Mouse (Mus musculus) heart, postnatal 10 days (tissue): Measurements from ENCODE around the gene Ube2cbp. TPM values are rescaled to one million over a fixed set of nuclear protein-coding genes. Genes with fewer than 3 reads are reported as not detected.
A peak's percentile ranks its signal among the peaks of the same experiment; 100 is the strongest.

Source experiments
- DNase-seq, 2 experiments: peaks; one replicate each; pipeline ENCODE4 v3.0.0; 2021
- intact Hi-C: fragments of 180-260 bp; cut with DNase I; formaldehyde crosslinking; loops from one replicate; pipeline ENCODE4 v1.15.1; 2025
- total RNA-seq, 2 experiments: library from RNA; stranded (reverse); gene quantifications; 2 replicates each; pipeline ENCODE4 v1.2.3; 2021

The Ube2cbp gene
- 1 to 10 TPM; 1.9 to 2.7 TPM for total RNA-seq

- peak; percentile 89 to 91 for DNase-seq
- intact Hi-C loops = no loop called here
Observed at GRCm38 (mm10) chr9:86464151-86465105, at the start of gene Ube2cbp. Ube2cbp (minus strand) TSS chr9:86464950.

GRCm38 (mm10) chr9:86514390-86514789, 49.6 kb upstream of the Ube2cbp start:
- no peak for DNase-seq
- intact Hi-C loops = no loop called here

- peak in 1 of 2 experiments; percentile 8 for DNase-seq
- intact Hi-C loops = no loop called here
Observed at GRCm38 (mm10) chr9:86513733-86514132, 49.0 kb upstream of the Ube2cbp start.

- no peak for DNase-seq
- intact Hi-C loops = no loop called here
Observed at GRCm38 (mm10) chr9:86507437-86507836, 42.7 kb upstream of the Ube2cbp start.

GRCm38 (mm10) chr9:86499083-86499482, 34.3 kb upstream of the Ube2cbp start:
- intact Hi-C loops = no loop called here

GRCm38 (mm10) chr9:86496261-86496660, 31.5 kb upstream of the Ube2cbp start:
- intact Hi-C loops = no loop called here
- no peak for DNase-seq

More at GRCm38 (mm10) chr9:86499083-86499482, 34.3 kb upstream of the Ube2cbp start:
- no peak for DNase-seq

GRCm38 (mm10) chr9:86491740-86492139, 27.0 kb upstream of the Ube2cbp start:
- intact Hi-C loops = no loop called here
- no peak for DNase-seq

- no peak for DNase-seq
- intact Hi-C loops = no loop called here
Observed at GRCm38 (mm10) chr9:86482236-86482635, 17.5 kb upstream of the Ube2cbp start.

- peak; percentile 7 to 33 for DNase-seq
- intact Hi-C loops = no loop called here
Observed at GRCm38 (mm10) chr9:86478414-86479093, 13.8 kb upstream of the Ube2cbp start.

- DNase-seq = no peak
- intact Hi-C loops = no loop called here
Observed at GRCm38 (mm10) chr9:86476763-86477162, 12.0 kb upstream of the Ube2cbp start.

- DNase-seq = no peak
- intact Hi-C loops = no loop called here
Observed at GRCm38 (mm10) chr9:86475956-86476355, 11.2 kb upstream of the Ube2cbp start.

GRCm38 (mm10) chr9:86466990-86467870, 2.5 kb upstream of the Ube2cbp start, which contains the start of gene Dop1a:
Dop1a (plus strand) TSS chr9:86467154.
- intact Hi-C loops = loop anchor here (2.0 kb wide), 1 partner anchor 106 kb away; no protein-coding TSS in a partner anchor

GRCm38 (mm10) chr9:86453626-86454025, 11.1 kb downstream of the Ube2cbp start:
- no peak for DNase-seq
- intact Hi-C loops = no loop called here

More at GRCm38 (mm10) chr9:86466990-86467870, 2.5 kb upstream of the Ube2cbp start, which contains the start of gene Dop1a:
- peak; percentile 94 for DNase-seq

- DNase-seq = peak; percentile 52 to 74
- intact Hi-C loops = loop anchor here (1.0 kb wide), 1 partner anchor 672 kb away; no protein-coding TSS in a partner anchor
Observed at GRCm38 (mm10) chr9:86451617-86452016, 13.1 kb downstream of the Ube2cbp start.

- intact Hi-C loops = loop anchor here (1.0 kb wide), 1 partner anchor 672 kb away; no protein-coding TSS in a partner anchor
- DNase-seq = no peak
Observed at GRCm38 (mm10) chr9:86451094-86451493, 13.7 kb downstream of the Ube2cbp start.

- intact Hi-C loops = loop anchor here (2.0 kb wide), 1 partner anchor 577 kb away; no protein-coding TSS in a partner anchor
- peak; percentile 73 to 87 for DNase-seq
Observed at GRCm38 (mm10) chr9:86449581-86449980, 15.2 kb downstream of the Ube2cbp start.

GRCm38 (mm10) chr9:86447431-86447830, 17.3 kb downstream of the Ube2cbp start:
- intact Hi-C loops = no loop called here
- DNase-seq = no peak

- intact Hi-C loops = no loop called here
- DNase-seq = no peak
Observed at GRCm38 (mm10) chr9:86446847-86447246, 17.9 kb downstream of the Ube2cbp start.

GRCm38 (mm10) chr9:86442248-86442647, 22.5 kb downstream of the Ube2cbp start:
- intact Hi-C loops = no loop called here
- DNase-seq = no peak
